7 mouse cellular contexts compared by ENCODE assay signal in genomic region chr12:8499871-8500596, GRCm38 (mm10). TPM values are rescaled to one million over a fixed set of nuclear protein-coding genes. Genes with fewer than 3 reads are reported as not detected.
DNase-seq lines count a peak whose midpoint lies in the region; ATAC-seq lines count a peak whose summit lies in the region.

TSS of gene Rhob (minus strand) at chr12:8500009.

- peak within 1 kb of the TSS; percentile 98 for H3K27ac ChIP-seq in embryonic facial prominence, embryonic 10.5 days (replicated peaks)
- H3K27ac ChIP-seq in limb, embryonic 10.5 days: peak within 1 kb of the TSS; percentile 98
- peak within 1 kb of the TSS; percentile 100 for H3K27ac ChIP-seq in midbrain, embryonic 13.5 days

- under 1% methylated on average over 56 of the region's 56 CpGs for WGBS in embryonic facial prominence, embryonic 10.5 days
- WGBS in limb, embryonic 10.5 days: under 1% methylated on average over 56 of the region's 56 CpGs
- under 1% methylated on average over 56 of the region's 56 CpGs for WGBS in midbrain, embryonic 13.5 days

- H3K36me3 ChIP-seq in embryonic facial prominence, embryonic 10.5 days (replicated peaks): no peaks in the 10 kb centered on the region
- H3K36me3 ChIP-seq in limb, embryonic 10.5 days: no peaks in the 10 kb centered on the region
- no peaks in the 10 kb centered on the region for H3K36me3 ChIP-seq in midbrain, embryonic 13.5 days

- peak; percentile 64 for ATAC-seq in granulocyte monocyte progenitor cell, adult 5-6 weeks (replicated peaks; ENCODE audit: poor library complexity, severe bottlenecking)
- ATAC-seq in midbrain, embryonic 13.5 days: peak; percentile 98

- peak within 1 kb of the TSS; percentile 72 for H3K4me2 ChIP-seq in midbrain, embryonic 13.5 days (replicated peaks)

- peak within 1 kb of the TSS; percentile 100 for H3K9ac ChIP-seq in midbrain, embryonic 13.5 days (replicated peaks)

- H3K4me1 ChIP-seq in embryonic facial prominence, embryonic 10.5 days: peaks cover 48% of the 10 kb centered on the region
- peaks cover 51% of the 10 kb centered on the region for H3K4me1 ChIP-seq in limb, embryonic 10.5 days
- peaks cover 35% of the 10 kb centered on the region for H3K4me1 ChIP-seq in midbrain, embryonic 13.5 days (replicated peaks)

- peak within 1 kb of the TSS; percentile 75 for H3K4me3 ChIP-seq in embryonic facial prominence, embryonic 10.5 days
- peak within 1 kb of the TSS; percentile 88 for H3K4me3 ChIP-seq in limb, embryonic 10.5 days
- H3K4me3 ChIP-seq in midbrain, embryonic 13.5 days (replicated peaks): peak within 1 kb of the TSS; percentile 92

- peak; percentile 98 for DNase-seq in adrenal gland, postnatal 10 days
- peak; percentile 95 for DNase-seq in embryonic facial prominence, embryonic 10.5 days (ENCODE audit: low spot score)
- DNase-seq in kidney, adult 11 months: peak; percentile 98
- DNase-seq in limb, embryonic 10.5 days (ENCODE audit: low spot score): peak; percentile 92
- peak; percentile 77 for DNase-seq in spleen, adult 12 weeks (ENCODE audit: low spot score)

- no peaks in the 10 kb centered on the region for H3K9me3 ChIP-seq in embryonic facial prominence, embryonic 10.5 days
- no peaks in the 10 kb centered on the region for H3K9me3 ChIP-seq in limb, embryonic 10.5 days (replicated peaks)
- no peaks in the 10 kb centered on the region for H3K9me3 ChIP-seq in midbrain, embryonic 13.5 days

- H3K27me3 ChIP-seq in embryonic facial prominence, embryonic 10.5 days (replicated peaks; ENCODE audit: low read depth, poor library complexity, severe bottlenecking): no peaks in the 10 kb centered on the region
- H3K27me3 ChIP-seq in limb, embryonic 10.5 days (ENCODE audit: low read depth, poor library complexity, severe bottlenecking): no peaks in the 10 kb centered on the region
- H3K27me3 ChIP-seq in midbrain, embryonic 13.5 days: no peaks in the 10 kb centered on the region

RNA-seq across cellular contexts. Expression of gene Rhob, which starts in this region (rescaled TPM):
- 100 to 1,000 TPM; 177 to 223 TPM for total RNA-seq in adrenal gland, postnatal 10 days (2021)
- polyA plus RNA-seq in embryonic facial prominence, embryonic 10.5 days (2016; fragmentation: Nextera tagmentation; extraction: Ambion mirVana): 24.8 and 26.4 TPM in 2 replicates
- 75.2 and 78.3 TPM in 2 replicates for total RNA-seq in granulocyte monocyte progenitor cell, adult 5-6 weeks (2014; fragmentation: Nextera tagmentation)
- 64.8 and 67.6 TPM in 2 replicates for total RNA-seq in granulocyte monocyte progenitor cell, adult 5-6 weeks (2017)
- 14.7 and 16.7 TPM in 2 replicates for polyA plus RNA-seq in limb, embryonic 10.5 days (2016; fragmentation: Nextera tagmentation; extraction: Ambion mirVana)
- polyA plus RNA-seq in midbrain, embryonic 13.5 days (2015; fragmentation: Nextera tagmentation; extraction: Ambion mirVana): 55.1 and 67.8 TPM in 2 replicates

Comparison
In these comparisons a context has a peak if more than half of its experiments do, and no peak if none do; other contexts are left out.
1. Peak in every context shown above with its lines: DNase-seq, ATAC-seq, H3K4me3 ChIP-seq and H3K27ac ChIP-seq.